Mouse (Mus musculus): ENCODE measurements around the gene Gtf2h1. TPM values are rescaled to one million over a fixed set of nuclear protein-coding genes. Genes with fewer than 3 reads are reported as not detected.

Gene Gtf2h1
- 33.2 and 33.8 TPM in 2 replicates for polyA plus RNA-seq (2012; rRNA removed)

DNA sequence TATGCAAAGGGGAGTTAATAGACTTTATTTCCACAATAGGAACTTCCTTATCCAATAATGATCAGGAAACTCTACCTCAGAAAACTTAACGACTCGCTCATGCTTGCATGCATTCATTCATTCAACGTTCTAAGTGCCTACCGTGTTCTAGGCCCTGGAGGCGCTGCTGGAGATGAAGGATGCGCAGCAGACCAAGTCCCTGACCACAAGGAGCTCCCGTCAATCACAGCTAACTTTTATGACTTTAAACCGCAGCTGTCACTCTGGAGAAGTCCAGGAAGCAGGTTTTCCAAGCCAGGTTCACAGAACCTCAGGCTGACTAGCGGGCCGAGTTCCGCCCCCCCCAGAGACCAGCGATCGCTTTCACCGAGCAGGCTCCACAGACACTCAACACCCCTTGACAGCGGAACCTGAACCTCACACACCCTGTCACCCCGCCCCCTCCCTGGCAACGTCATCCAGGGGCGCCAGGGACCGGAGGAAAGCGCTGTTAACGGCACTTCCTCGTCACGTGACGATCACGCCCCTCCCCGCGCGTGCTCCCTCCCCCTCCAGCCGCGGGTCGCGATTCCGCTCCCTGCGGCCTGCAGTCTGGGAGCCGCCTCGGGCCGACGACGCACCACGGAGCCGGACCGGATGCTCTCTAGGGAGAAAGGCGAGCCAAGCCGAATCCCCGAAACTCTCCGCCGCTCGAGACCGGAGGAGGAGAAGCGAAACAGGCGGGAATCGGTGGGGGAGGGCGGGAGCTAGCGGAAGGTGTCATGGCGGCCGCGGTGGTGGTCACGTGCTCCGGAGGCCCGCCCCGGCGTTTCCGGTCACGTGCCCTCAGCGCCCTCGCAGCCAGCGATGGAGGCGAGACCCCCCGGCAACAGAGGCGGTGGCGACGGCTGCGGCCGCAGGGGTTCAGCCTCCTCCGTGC lies at the start of gene Gtf2h1, which contains the start of gene Hps5:
Gene Gtf2h1 (plus strand): TSS at position 817 of the 919 bp plus-strand sequence.
Gene Hps5 (minus strand): TSS at position 778 of the 919 bp plus-strand sequence.
- TF ChIP-seq CTCF (IDR thresholded peaks at IDR 0.05; ENCODE audit: borderline replicate concordance, insufficient read depth, low read depth, low read length) (no peak), POLR2A (IDR thresholded peaks at IDR 0.05; ENCODE audit: borderline replicate concordance, insufficient read depth, low read length) (peak; percentile 56)
- Histone ChIP-seq H3K4me3 (replicated peaks; ENCODE audit: insufficient read depth, low read depth, low read length) (peak within 1 kb of the TSS; percentile 91), H3K27me3 (ENCODE audit: control insufficient read depth, insufficient read depth, low read length) (no peaks in the 10 kb centered on the region), H3K4me1 (ENCODE audit: control insufficient read depth, insufficient read depth, low read length) (no peaks in the 10 kb centered on the region; the same call in 1 of the 2 replicates), H3K27ac (ENCODE audit: insufficient read depth, low read length) (peak within 1 kb of the TSS; percentile 96)
- WGBS: under 1% methylated on average over 75 of the region's 75 CpGs
- DNase-seq: peak; percentile 98

- Histone ChIP-seq H3K4me3 (replicated peaks; ENCODE audit: insufficient read depth, low read depth, low read length) (no peak overlapping the region), H3K4me1 (ENCODE audit: control insufficient read depth, insufficient read depth, low read length) (no peaks in the 10 kb centered on the region; the same call in 1 of the 2 replicates), H3K27ac (ENCODE audit: insufficient read depth, low read length) (no peak overlapping the region), H3K27me3 (ENCODE audit: control insufficient read depth, insufficient read depth, low read length) (no peaks in the 10 kb centered on the region)
- DNase-seq: no peak
- TF ChIP-seq POLR2A (IDR thresholded peaks at IDR 0.05; ENCODE audit: borderline replicate concordance, insufficient read depth, low read length): no peak
- TF ChIP-seq CTCF (IDR thresholded peaks at IDR 0.05; ENCODE audit: borderline replicate concordance, insufficient read depth, low read depth, low read length): no peak
- 91% methylated on average over 7 of the region's 7 CpGs for WGBS
These were observed 49.5 kb upstream of the Gtf2h1 start for GRCm38 (mm10) chr7:46746381-46746780.

GRCm38 (mm10) chr7:46748459-46748858 lies 47.4 kb upstream of the Gtf2h1 start:
- DNase-seq: no peak
- no peaks in the 10 kb centered on the region for H3K27me3 ChIP-seq (ENCODE audit: control insufficient read depth, insufficient read depth, low read length)
- H3K27ac ChIP-seq (ENCODE audit: insufficient read depth, low read length): no peak overlapping the region
- H3K4me3 ChIP-seq (replicated peaks; ENCODE audit: insufficient read depth, low read depth, low read length): no peak overlapping the region
- TF ChIP-seq CTCF (IDR thresholded peaks at IDR 0.05; ENCODE audit: borderline replicate concordance, insufficient read depth, low read depth, low read length): no peak
- TF ChIP-seq POLR2A (IDR thresholded peaks at IDR 0.05; ENCODE audit: borderline replicate concordance, insufficient read depth, low read length): no peak
- peaks cover 10% of the 10 kb centered on the region for H3K4me1 ChIP-seq (ENCODE audit: control insufficient read depth, insufficient read depth, low read length)
- 75% methylated on average over 3 of the region's 3 CpGs for WGBS

DNA sequence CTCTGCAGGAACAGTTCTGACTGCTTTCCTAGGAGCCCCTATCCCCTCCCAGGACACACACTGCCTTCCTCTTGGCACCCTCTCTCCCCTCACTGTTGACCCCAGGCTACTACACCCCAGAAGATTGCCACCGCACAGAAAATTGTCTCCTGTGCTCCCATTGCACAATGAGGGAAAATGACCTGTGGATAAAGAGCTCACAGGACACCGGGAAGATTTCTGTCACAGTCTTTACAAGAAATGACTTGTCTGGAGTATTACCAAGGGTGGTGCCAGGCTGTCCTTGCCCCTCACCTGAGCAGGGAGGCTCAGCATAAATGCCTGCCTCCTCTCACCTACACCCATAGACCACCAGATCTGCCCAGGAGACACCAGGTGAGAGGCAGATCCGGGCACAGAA lies 44.4 kb upstream of the Gtf2h1 start, which contains the start of gene Saa2:
Gene Saa2 (plus strand): TSS at position 301 of the 400 bp plus-strand sequence.
- TF ChIP-seq POLR2A (IDR thresholded peaks at IDR 0.05; ENCODE audit: borderline replicate concordance, insufficient read depth, low read length) (no peak), CTCF (IDR thresholded peaks at IDR 0.05; ENCODE audit: borderline replicate concordance, insufficient read depth, low read depth, low read length) (no peak)
- no peak for DNase-seq
- no peaks in the 10 kb centered on the region for H3K27me3 ChIP-seq (ENCODE audit: control insufficient read depth, insufficient read depth, low read length)
- WGBS: 52% methylated on average over 3 of the region's 3 CpGs
- no peak within 1 kb of the TSS for H3K27ac ChIP-seq (ENCODE audit: insufficient read depth, low read length)
- no peak within 1 kb of the TSS for H3K4me3 ChIP-seq (replicated peaks; ENCODE audit: insufficient read depth, low read depth, low read length)
- peaks cover 14% of the 10 kb centered on the region for H3K4me1 ChIP-seq (ENCODE audit: control insufficient read depth, insufficient read depth, low read length)

DNA sequence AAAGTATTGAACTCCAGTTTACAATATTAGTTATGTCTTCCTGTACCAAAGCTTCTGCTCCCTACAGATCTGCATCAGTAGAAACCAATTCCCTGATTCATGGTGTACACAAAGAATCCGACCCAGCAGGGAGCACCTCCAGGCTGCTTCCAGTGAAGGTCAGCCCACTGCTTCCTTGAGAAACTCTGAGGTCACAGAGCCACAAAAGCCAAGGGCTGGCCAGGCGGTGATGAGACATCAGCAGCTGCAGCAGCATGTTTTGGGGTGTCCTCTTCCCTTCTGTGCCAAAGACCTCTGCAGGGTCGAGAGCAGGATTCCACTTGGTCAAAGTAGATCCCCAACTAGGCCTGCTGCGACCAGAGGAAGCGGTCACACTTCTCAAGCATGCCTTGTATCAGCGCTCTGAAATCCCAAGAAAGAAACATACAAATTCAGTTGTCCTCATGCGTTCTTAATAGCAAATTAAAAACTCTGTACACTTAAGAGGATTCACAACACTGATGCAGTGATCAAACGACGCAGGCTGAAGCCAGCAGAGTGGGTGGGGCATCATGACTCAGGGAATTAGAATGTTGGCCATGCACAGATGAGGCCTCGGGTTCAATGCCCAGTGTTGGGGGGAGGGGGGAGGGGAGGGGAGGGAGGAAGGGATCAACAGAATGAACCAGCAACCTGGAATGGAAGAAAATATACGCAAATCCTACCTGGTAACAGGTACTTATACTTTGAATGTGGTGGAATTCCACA lies 34.7 kb upstream of the Gtf2h1 start:
- Histone ChIP-seq H3K4me1 (ENCODE audit: control insufficient read depth, insufficient read depth, low read length) (no peaks in the 10 kb centered on the region), H3K4me3 (replicated peaks; ENCODE audit: insufficient read depth, low read depth, low read length) (no peak overlapping the region), H3K27ac (ENCODE audit: insufficient read depth, low read length) (no peak overlapping the region), H3K27me3 (ENCODE audit: control insufficient read depth, insufficient read depth, low read length) (no peaks in the 10 kb centered on the region)
- DNase-seq: no peak
- 73% methylated on average over 11 of the region's 11 CpGs for WGBS
- TF ChIP-seq CTCF (IDR thresholded peaks at IDR 0.05; ENCODE audit: borderline replicate concordance, insufficient read depth, low read depth, low read length) (no peak), POLR2A (IDR thresholded peaks at IDR 0.05; ENCODE audit: borderline replicate concordance, insufficient read depth, low read length) (no peak)

GRCm38 (mm10) chr7:46762601-46763000 lies 33.3 kb upstream of the Gtf2h1 start:
- Histone ChIP-seq H3K27ac (ENCODE audit: insufficient read depth, low read length) (no peak overlapping the region), H3K4me3 (replicated peaks; ENCODE audit: insufficient read depth, low read depth, low read length) (no peak overlapping the region), H3K27me3 (ENCODE audit: control insufficient read depth, insufficient read depth, low read length) (no peaks in the 10 kb centered on the region), H3K4me1 (ENCODE audit: control insufficient read depth, insufficient read depth, low read length) (no peaks in the 10 kb centered on the region)
- WGBS: 95% methylated on average over 5 of the region's 5 CpGs
- TF ChIP-seq POLR2A (IDR thresholded peaks at IDR 0.05; ENCODE audit: borderline replicate concordance, insufficient read depth, low read length): no peak
- TF ChIP-seq CTCF (IDR thresholded peaks at IDR 0.05; ENCODE audit: borderline replicate concordance, insufficient read depth, low read depth, low read length): no peak
- no peak for DNase-seq

DNA sequence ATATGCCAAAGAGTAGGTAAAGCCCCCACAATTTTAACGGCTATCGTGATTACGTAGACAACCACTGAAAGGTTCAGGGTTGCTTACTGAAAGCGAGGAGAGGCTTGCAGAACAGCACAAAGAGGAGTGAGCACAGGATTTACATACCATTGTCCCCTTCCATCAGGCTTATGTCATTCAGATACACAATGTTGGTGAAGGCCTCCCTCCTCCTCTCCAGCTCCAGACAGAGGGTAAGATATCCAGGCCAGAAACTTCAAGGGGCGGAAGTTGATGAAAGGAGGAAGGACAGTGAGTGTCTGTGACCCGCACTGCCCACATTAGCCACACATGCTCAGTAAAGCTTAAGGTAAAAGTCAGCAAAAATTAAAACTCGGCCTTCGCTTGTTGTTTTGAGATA lies 31.2 kb upstream of the Gtf2h1 start:
- DNase-seq: no peak
- WGBS: 91% methylated on average over 8 of the region's 8 CpGs
- no peak overlapping the region for H3K27ac ChIP-seq (ENCODE audit: insufficient read depth, low read length)
- H3K4me3 ChIP-seq (replicated peaks; ENCODE audit: insufficient read depth, low read depth, low read length): no peak overlapping the region
- TF ChIP-seq POLR2A (IDR thresholded peaks at IDR 0.05; ENCODE audit: borderline replicate concordance, insufficient read depth, low read length): no peak
- H3K4me1 ChIP-seq (ENCODE audit: control insufficient read depth, insufficient read depth, low read length): no peaks in the 10 kb centered on the region
- no peaks in the 10 kb centered on the region for H3K27me3 ChIP-seq (ENCODE audit: control insufficient read depth, insufficient read depth, low read length)

Measured in cerebellum, adult 2 months (tissue).